Mouse (Mus musculus) hindbrain, postnatal 0 days (tissue): ENCODE data around the gene Hook2. TPM values are rescaled to one million over a fixed set of nuclear protein-coding genes. Genes with fewer than 3 reads are reported as not detected.
A peak's percentile ranks its signal among the peaks of the same experiment; 100 is the strongest.

Experiments
- ATAC-seq: fragments of 200-750 bp; cut with Nextera tagmentation; 2 replicates; pipeline ENCODE4 v1.8.0; 2017; ENCODE audit warnings: mild to moderate bottlenecking, moderate TSS enrichment, moderate library complexity
- DNase-seq: peaks from one replicate; pipeline ENCODE4 v3.0.0-alpha.2; 2015; ENCODE audit warnings: low spot score
- H3K27ac ChIP-seq: fragments of 300-500 bp; sonication (generic); 2 replicates; pipeline ENCODE4 v1.5.1; 2014; ENCODE audit warnings: mild to moderate bottlenecking
- H3K27me3 ChIP-seq: fragments of 300-500 bp; sonication (generic); 2 replicates; pipeline ENCODE4 v1.6.1; 2014; ENCODE audit warnings: low read length, mixed read lengths; ENCODE audit not compliant: insufficient read depth
- H3K36me3 ChIP-seq: fragments of 300-500 bp; sonication (generic); 2 replicates; pipeline ENCODE4 v1.6.1; 2014; ENCODE audit warnings: low read length, mixed read lengths; ENCODE audit not compliant: insufficient read depth
- H3K4me1 ChIP-seq: fragments of 300-500 bp; sonication (generic); 2 replicates; pipeline ENCODE4 v1.6.1; 2014; ENCODE audit warnings: antibody characterized with exemption, low read length, mixed read lengths; ENCODE audit not compliant: insufficient read depth
- H3K4me2 ChIP-seq: fragments of 300-500 bp; sonication (generic); 2 replicates; pipeline ENCODE4 v1.6.1; 2014; ENCODE audit warnings: low read depth, mild to moderate bottlenecking, low read length, moderate library complexity, mixed read lengths
- H3K4me3 ChIP-seq: fragments of 300-500 bp; sonication (generic); 2 replicates; pipeline ENCODE4 v1.5.1; 2014; ENCODE audit warnings: low read length
- H3K9ac ChIP-seq: fragments of 300-500 bp; sonication (generic); replicated peaks from 2 replicates; pipeline ENCODE4 v1.6.1; 2014; ENCODE audit warnings: mild to moderate bottlenecking, low read length, moderate library complexity, mixed read lengths
- H3K9me3 ChIP-seq: fragments of 300-500 bp; sonication (generic); 2 replicates; pipeline ENCODE4 v1.6.1; 2016; ENCODE audit warnings: low read length, mixed read lengths
- CTCF ChIP-seq: IDR thresholded peaks from 2 replicates; pipeline ENCODE4 v1.5.1; 2016; ENCODE audit warnings: antibody characterized with exemption, control low read depth, low read depth
- WGBS: fragments of 180-500 bp; shearing (Covaris S2); extraction: QIAGEN DNeasy Blood & Tissue Kit; methylation state at CpG from one replicate; pipeline ENCODE4 v1.1.7; 2014; 5-methylcytosine and 5-hydroxymethylcytosine counted together
- polyA plus RNA-seq: library from polyadenylated mRNA; unstranded; fragments of >200 nt; fragmentation: Nextera tagmentation; extraction: Ambion mirVana; gene quantifications from 2 replicates; pipeline ENCODE4 v1.2.1, GENCODE M21; 2015
- total RNA-seq: library from RNA; depleted of rRNA; stranded (reverse); fragments of >200 nt; gene quantifications from 2 replicates; pipeline ENCODE4 v1.2.3, GENCODE M21; 2014

Hook2 gene
- total and polyA plus RNA-seq, 2 experiments from 2014 or later = 18.9 to 29.7 TPM

DNA sequence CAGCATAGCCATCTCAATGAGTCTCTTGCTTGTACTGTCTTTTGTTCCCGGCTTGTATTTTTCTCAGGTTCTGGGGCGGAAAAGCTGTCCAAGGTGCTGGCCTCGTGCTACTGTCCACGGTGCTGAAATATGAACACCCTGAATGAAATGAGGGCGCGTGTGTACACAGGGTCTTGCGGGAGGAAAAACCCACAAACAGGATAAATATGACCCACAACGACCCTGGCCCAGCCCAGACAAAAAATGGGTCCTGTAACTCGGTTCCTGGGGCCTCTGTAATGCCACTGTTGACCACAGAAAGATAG, 43.2 kb upstream of the Hook2 start:
- H3K4me2 ChIP-seq = peak overlapping the region; percentile 72; the same call in 1 of the 2 replicates
- no peaks in the 10 kb centered on the region for H3K9me3 ChIP-seq
- H3K27ac ChIP-seq = no peak overlapping the region
- 18% methylated on average over 9 of the region's 9 CpGs for WGBS
- H3K36me3 ChIP-seq = no peaks in the 10 kb centered on the region
- no peak for ATAC-seq
- TF ChIP-seq CTCF = no peak
- DNase-seq = no peak
- H3K9ac ChIP-seq = no peak overlapping the region
- H3K27me3 ChIP-seq = peaks cover 13% of the 10 kb centered on the region; the same call in 1 of the 2 replicates
- H3K4me3 ChIP-seq = no peak overlapping the region
- peaks cover 8% of the 10 kb centered on the region; the same call in 1 of the 2 replicates for H3K4me1 ChIP-seq

DNA sequence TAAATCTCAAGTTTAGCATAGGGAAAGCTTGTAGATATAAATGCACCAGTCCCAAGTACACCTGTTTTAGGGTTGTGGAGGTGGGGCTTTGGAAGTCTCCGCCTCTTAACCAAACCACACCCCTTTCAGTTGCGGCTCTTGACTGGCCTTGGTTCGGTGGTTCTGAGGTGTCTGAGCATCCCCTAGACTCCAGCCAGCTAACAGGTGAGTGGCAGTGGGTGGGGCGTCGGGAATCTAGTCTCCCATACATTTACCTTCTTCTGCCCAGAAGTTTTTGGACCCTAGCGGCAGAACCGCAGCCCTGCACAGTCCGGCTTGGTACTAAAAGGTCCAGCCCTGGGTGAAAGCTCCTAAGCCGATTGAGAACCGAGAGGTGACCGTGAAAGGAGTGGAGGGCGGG, 40.6 kb upstream of the Hook2 start:
- Histone ChIP-seq H3K4me3 (no peak overlapping the region), H3K4me1 (peaks cover 3% of the 10 kb centered on the region; the same call in 1 of the 2 replicates), H3K27ac (no peak overlapping the region), H3K4me2 (no peak overlapping the region), H3K36me3 (no peaks in the 10 kb centered on the region), H3K9me3 (no peaks in the 10 kb centered on the region), H3K9ac (no peak overlapping the region), H3K27me3 (peaks cover 13% of the 10 kb centered on the region; the same call in 1 of the 2 replicates)
- no peak for TF ChIP-seq CTCF
- DNase-seq (no peak), ATAC-seq (no peak)
- WGBS = 18% methylated on average over 12 of the region's 12 CpGs

DNA sequence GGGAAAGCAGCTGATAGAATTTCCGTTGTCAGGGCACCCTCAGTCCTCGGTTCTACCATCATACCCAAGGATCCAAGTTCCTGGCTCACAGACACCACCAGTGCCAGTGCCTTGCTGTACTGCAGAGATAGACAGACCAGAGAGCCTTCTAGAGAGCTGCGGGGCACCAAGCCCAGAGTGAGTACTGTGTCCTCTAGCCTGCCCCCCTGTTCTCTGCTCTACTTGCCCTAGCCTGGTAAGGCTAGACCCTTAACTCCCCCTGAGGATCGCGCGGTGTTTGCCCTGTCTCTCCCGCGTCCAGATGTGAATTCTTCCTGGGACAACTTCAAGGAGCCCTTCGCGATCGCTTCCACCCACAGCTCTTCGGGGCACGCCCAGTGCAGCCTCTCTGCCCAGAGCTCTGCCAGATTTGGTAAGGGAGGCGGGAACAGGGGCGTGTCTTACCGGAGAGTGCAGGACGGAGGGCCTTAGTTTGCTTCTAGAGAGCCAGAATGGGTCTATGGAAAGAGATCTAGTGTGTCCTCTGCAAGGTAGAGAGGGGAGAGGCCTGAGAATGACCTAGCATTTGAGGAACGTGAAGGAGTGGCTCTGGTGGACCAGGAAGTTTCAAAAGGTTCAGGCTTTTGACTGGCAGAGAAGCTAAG, 37.7 kb upstream of the Hook2 start:
- no peak for DNase-seq
- H3K9ac ChIP-seq = no peak overlapping the region
- no peak overlapping the region for H3K4me2 ChIP-seq
- H3K4me1 ChIP-seq = no peaks in the 10 kb centered on the region
- no peak for TF ChIP-seq CTCF
- 9% methylated on average over 18 of the region's 18 CpGs for WGBS
- no peaks in the 10 kb centered on the region for H3K36me3 ChIP-seq
- no peak overlapping the region for H3K4me3 ChIP-seq
- no peak for ATAC-seq
- no peaks in the 10 kb centered on the region for H3K9me3 ChIP-seq
- H3K27me3 ChIP-seq = peaks cover 4% of the 10 kb centered on the region; the same call in 1 of the 2 replicates
- no peak overlapping the region for H3K27ac ChIP-seq

DNA sequence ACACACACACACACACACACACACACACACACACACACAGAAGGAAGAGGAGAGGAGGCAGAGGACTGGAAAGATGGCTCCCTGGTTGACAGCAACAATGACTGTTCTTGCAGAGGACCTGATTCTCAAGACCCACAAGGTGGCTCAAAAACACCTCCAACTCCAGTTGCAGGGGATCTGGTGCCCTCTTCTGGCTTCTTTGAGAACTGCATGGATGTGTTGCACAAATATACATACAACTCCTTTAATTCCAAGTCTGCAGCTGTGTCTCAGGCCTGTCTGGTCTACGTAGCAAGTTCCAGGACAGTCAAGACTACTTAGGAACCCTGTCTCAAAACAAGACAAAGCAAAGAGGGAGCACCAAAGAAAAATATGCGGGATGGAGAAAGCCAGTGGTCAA, 33.6 kb upstream of the Hook2 start:
- Histone ChIP-seq H3K4me2 (no peak overlapping the region), H3K4me1 (no peaks in the 10 kb centered on the region), H3K4me3 (no peak overlapping the region), H3K9me3 (no peaks in the 10 kb centered on the region), H3K27ac (no peak overlapping the region), H3K27me3 (no peaks in the 10 kb centered on the region), H3K9ac (no peak overlapping the region), H3K36me3 (no peaks in the 10 kb centered on the region)
- peak; percentile 34; the same call in 1 of the 2 replicates for ATAC-seq
- peak; percentile 90 for DNase-seq
- 45% methylated on average over 2 of the region's 2 CpGs for WGBS
- TF ChIP-seq CTCF = peak; percentile 94

DNA sequence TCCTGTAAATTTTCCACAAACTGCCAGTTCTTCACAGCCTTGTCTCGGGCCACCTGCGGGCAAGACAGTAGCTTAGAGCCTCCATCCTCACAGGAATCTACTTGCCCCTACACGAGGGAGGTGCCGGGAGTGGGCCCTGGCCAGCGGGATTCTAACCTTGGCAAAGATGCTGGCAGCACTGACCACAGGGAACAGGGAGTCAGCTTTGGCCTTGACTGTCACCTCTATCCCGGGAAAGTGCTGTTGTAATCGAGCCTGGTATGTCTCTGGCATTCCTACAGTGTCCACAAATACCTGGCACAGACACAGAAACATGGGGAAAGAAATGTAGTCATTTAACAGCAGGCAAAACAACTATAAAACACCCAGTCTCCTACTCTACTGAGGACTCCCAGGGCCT, 30.6 kb upstream of the Hook2 start:
- no peaks in the 10 kb centered on the region for H3K9me3 ChIP-seq
- 90% methylated on average over 7 of the region's 7 CpGs for WGBS
- ATAC-seq = no peak

DNA sequence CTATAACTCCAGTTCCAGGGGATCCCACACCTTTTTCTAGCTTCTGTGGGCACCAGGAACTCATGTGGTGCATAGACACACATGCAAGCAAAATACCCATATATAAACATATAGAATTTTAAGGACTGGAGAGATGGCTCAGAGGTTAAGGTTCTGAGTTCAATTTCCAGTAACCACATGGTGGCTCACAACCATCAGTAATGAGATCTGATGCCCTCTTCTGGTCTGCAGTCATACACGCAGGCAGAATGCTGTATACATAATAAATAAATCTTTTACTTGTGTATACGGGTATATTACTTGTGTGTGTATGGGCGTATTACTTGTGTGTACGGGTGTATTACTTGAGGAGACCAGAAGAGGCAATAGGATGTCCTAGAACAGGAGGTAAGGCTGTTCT, 26.5 kb upstream of the Hook2 start:
- Histone ChIP-seq H3K36me3 (no peaks in the 10 kb centered on the region), H3K4me1 (peaks cover 9% of the 10 kb centered on the region; the same call in 1 of the 2 replicates), H3K27ac (no peak overlapping the region), H3K27me3 (no peaks in the 10 kb centered on the region), H3K4me2 (no peak overlapping the region), H3K9me3 (no peaks in the 10 kb centered on the region), H3K4me3 (no peak overlapping the region), H3K9ac (no peak overlapping the region)
- WGBS = 87% methylated on average over 4 of the region's 4 CpGs
- ATAC-seq (no peak), DNase-seq (no peak)
- TF ChIP-seq CTCF = peak; percentile 10; the same call in 1 of the 2 replicates

More for the DNA sequence above, 30.6 kb upstream of the Hook2 start:
- Histone ChIP-seq H3K27ac (no peak overlapping the region), H3K4me1 (no peaks in the 10 kb centered on the region), H3K4me2 (no peak overlapping the region), H3K9ac (no peak overlapping the region), H3K4me3 (no peak overlapping the region), H3K36me3 (no peaks in the 10 kb centered on the region), H3K27me3 (no peaks in the 10 kb centered on the region)
- DNase-seq = no peak
- TF ChIP-seq CTCF = no peak

DNA sequence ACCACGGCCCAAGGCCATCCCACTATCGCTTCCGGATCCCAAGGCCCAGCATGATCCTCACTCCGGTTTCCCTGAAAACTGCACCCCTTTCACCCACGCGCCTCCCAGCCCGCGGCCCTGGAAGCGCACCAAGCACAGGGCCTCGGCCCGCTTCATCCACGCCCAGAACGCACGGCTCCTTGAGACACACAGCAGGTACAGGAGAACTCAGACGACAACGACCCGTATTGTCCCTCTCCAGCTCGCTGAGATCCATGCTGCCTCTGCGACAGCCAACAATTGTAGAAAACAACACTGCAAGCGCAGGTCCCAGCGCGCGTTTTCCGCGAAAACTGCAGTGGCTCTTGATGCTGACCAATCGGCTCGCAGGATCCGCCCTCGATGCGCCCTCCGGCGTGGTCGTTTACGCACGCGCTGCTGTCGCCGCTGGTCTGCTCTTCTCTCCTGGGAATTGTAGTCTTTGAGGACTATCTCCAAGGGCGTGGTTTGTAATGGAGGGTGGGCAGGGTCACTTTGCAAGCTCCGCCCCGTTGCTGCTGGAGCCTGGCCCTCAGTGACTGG, 24.6 kb upstream of the Hook2 start:
- peak overlapping the region; percentile 65 for H3K4me3 ChIP-seq
- H3K27me3 ChIP-seq = no peaks in the 10 kb centered on the region
- no peak; the same call in 1 of the 2 replicates for TF ChIP-seq CTCF
- peak overlapping the region; percentile 97 for H3K4me2 ChIP-seq
- peak overlapping the region; percentile 65; the same call in 1 of the 2 replicates for H3K27ac ChIP-seq
- H3K9ac ChIP-seq = peak overlapping the region; percentile 63
- WGBS = under 1% methylated on average over 41 of the region's 41 CpGs
- DNase-seq (peak; percentile 99), ATAC-seq (peak; percentile 91)
- H3K4me1 ChIP-seq = peaks cover 14% of the 10 kb centered on the region
- no peaks in the 10 kb centered on the region for H3K9me3 ChIP-seq
- 0 out of 2 replicates have a peak, but pooled peaks cover 1% of the 10 kb centered on the region for H3K36me3 ChIP-seq
